Mouse (Mus musculus): Measurements from ENCODE around the gene Ces1d. TPM values are rescaled to one million over a fixed set of nuclear protein-coding genes. Genes with fewer than 3 reads are reported as not detected.
"Not testable (repeated sequence)": the region's sequence is repeated elsewhere in the genome, so short reads cannot be mapped to it uniquely, and the experiment has no call there.

Gene Ces1d
- polyA plus RNA-seq (2015; fragmentation: Nextera tagmentation; extraction: Ambion mirVana): not detected in 2 replicates

DNA sequence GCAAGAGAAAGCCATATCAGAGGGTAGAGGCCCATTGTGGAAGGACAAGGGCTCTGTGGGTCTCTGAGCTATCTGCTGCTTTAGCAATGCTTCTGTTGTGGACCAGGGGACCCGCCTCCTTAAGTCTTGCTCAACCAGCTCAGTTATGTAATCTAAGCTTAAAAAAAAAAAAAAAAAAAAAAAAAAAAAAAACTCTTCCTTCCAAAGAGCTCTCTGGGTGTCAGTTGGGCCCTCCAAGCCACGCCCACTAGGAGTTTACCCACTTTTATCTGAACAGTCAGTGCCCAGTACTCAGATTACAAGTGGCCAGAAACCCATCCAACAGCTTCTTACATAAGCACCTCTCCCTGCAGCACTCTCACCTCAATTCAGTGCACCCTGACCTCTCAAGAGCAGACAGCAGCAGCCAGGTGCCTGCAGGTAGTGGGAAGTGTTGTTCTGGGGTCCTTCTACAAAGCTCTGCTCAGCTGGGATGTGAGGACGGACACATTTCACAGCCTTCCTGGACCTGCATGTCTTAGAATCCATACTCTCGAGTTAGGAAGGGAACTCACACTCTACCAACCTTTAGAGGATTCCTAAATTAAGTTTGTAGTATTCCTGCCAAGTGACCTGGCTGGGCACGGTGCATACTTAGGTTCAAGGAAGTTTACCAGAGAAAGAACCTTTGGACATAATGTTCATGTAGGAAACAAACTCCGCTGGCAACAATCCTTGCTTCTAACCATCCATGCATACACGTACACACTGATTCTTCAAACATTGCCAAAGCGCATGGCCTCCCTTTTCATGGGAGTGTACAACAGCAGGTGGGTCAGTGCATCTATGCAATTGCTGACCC is at the start of gene Ces1d:
Gene Ces1d, minus strand, starts transcription at position 154 of the 841 bp plus-strand sequence.
- H3K4me1 ChIP-seq: no peaks in the 10 kb centered on the region
- no peaks in the 10 kb centered on the region for H3K9me3 ChIP-seq
- H3K27ac ChIP-seq (replicated peaks): no peak within 1 kb of the TSS
- no peak within 1 kb of the TSS for H3K4me2 ChIP-seq (replicated peaks)
- WGBS: 79% methylated on average over 8 of the region's 8 CpGs
- no peak within 1 kb of the TSS for H3K4me3 ChIP-seq
- no peak for ATAC-seq (replicated peaks)
- H3K36me3 ChIP-seq: no peaks in the 10 kb centered on the region
- no peak within 1 kb of the TSS for H3K9ac ChIP-seq (replicated peaks)
- no peaks in the 10 kb centered on the region for H3K27me3 ChIP-seq

DNA sequence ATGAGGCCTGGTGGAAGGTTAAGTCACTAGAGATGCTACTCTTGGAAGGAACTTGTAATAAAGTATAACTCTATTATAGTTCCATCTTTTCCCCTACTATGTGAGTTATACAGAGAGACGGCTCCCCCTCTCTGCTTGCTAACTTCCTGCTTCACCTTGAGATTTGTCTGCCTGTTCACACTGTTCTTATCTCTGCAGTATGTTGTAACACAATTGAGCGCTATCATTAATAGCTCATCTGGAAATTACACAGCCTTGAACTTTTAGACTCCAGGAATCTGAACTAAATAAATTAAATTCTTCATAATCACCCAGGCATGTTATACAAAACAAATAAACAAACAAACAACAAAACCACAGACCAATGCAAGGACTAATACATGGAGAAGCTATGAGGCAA is 48.4 kb upstream of the Ces1d start:
- Histone ChIP-seq H3K36me3 (no peaks in the 10 kb centered on the region), H3K4me3 (no peak overlapping the region), H3K9me3 (no peaks in the 10 kb centered on the region), H3K27ac (replicated peaks) (no peak overlapping the region), H3K4me1 (no peaks in the 10 kb centered on the region), H3K9ac (replicated peaks) (no peak overlapping the region), H3K4me2 (replicated peaks) (no peak overlapping the region), H3K27me3 (no peaks in the 10 kb centered on the region)
- WGBS: 90% methylated on average over 2 of the region's 2 CpGs
- no peak for ATAC-seq (replicated peaks)

GRCm38 (mm10) chr8:93239884-93240283 is 42.2 kb upstream of the Ces1d start:
- H3K36me3 ChIP-seq: no peaks in the 10 kb centered on the region
- no peak for ATAC-seq (replicated peaks)
- no peaks in the 10 kb centered on the region for H3K9me3 ChIP-seq
- H3K4me3 ChIP-seq: no peak overlapping the region
- H3K4me2 ChIP-seq (replicated peaks): no peak overlapping the region
- no peak overlapping the region for H3K9ac ChIP-seq (replicated peaks)
- no peak overlapping the region for H3K27ac ChIP-seq (replicated peaks)
- H3K27me3 ChIP-seq: no peaks in the 10 kb centered on the region
- H3K4me1 ChIP-seq: no peaks in the 10 kb centered on the region

GRCm38 (mm10) chr8:93235681-93236080 is 38.0 kb upstream of the Ces1d start:
- no peaks in the 10 kb centered on the region for H3K4me1 ChIP-seq
- WGBS: 97% methylated on average over 1 of the region's 1 CpGs
- H3K27ac ChIP-seq (replicated peaks): no peak overlapping the region

DNA sequence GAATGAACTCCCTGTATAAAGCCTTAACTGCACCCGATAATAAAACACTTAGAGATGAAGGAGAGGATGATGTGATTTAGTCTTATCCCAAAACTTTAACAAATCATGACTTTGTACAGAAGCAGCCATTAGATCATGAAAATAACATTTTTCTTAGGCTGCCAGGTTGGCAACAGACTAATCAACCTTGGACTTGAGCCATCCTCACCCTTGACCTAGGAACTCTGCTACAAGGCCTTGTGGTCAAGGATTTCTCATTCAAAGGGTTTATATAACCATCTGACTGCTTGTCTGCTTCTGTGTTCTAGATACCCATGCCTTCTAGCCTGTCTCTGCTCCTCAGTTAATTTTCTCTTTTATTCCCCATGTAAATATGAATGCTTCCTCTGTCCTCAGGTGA is 37.1 kb upstream of the Ces1d start:
- H3K36me3 ChIP-seq: no peaks in the 10 kb centered on the region
- 92% methylated on average over 1 of the region's 1 CpGs for WGBS
- H3K27ac ChIP-seq (replicated peaks): no peak overlapping the region
- H3K4me1 ChIP-seq: no peaks in the 10 kb centered on the region
- no peak overlapping the region for H3K4me3 ChIP-seq
- H3K9me3 ChIP-seq: no peaks in the 10 kb centered on the region
- no peaks in the 10 kb centered on the region for H3K27me3 ChIP-seq
- no peak overlapping the region for H3K4me2 ChIP-seq (replicated peaks)
- no peak for ATAC-seq (replicated peaks)
- no peak overlapping the region for H3K9ac ChIP-seq (replicated peaks)

More at GRCm38 (mm10) chr8:93235681-93236080, 38.0 kb upstream of the Ces1d start:
- ATAC-seq (replicated peaks): no peak
- no peak overlapping the region for H3K9ac ChIP-seq (replicated peaks)
- H3K4me3 ChIP-seq: no peak overlapping the region
- no peak overlapping the region for H3K4me2 ChIP-seq (replicated peaks)
- H3K27me3 ChIP-seq: no peaks in the 10 kb centered on the region
- no peaks in the 10 kb centered on the region for H3K36me3 ChIP-seq
- no peaks in the 10 kb centered on the region for H3K9me3 ChIP-seq

DNA sequence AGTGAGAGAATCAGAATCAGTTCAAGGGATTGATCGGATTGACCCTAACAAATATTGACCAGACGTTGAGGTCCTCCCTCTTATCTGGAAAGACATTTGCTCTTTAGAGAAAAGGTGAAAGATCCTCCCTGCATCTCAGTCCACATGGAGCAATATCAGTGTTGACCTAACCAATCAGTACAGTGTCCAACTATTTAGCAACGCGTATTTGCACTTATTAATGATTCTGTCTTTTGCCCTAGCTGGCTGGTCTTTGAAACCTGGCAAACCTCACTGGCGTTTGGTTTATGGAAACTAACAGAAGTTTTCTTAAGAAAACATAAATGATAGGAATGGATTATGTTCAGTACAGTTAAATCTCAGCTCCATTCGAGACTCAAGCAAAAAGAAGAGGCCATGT is 36.4 kb upstream of the Ces1d start:
- Histone ChIP-seq H3K4me2 (replicated peaks) (no peak overlapping the region), H3K36me3 (no peaks in the 10 kb centered on the region), H3K27ac (replicated peaks) (no peak overlapping the region), H3K9ac (replicated peaks) (no peak overlapping the region), H3K4me3 (no peak overlapping the region), H3K9me3 (no peaks in the 10 kb centered on the region), H3K27me3 (no peaks in the 10 kb centered on the region), H3K4me1 (no peaks in the 10 kb centered on the region)
- no peak for ATAC-seq (replicated peaks)
- WGBS: 90% methylated on average over 6 of the region's 6 CpGs

GRCm38 (mm10) chr8:93229446-93229845 is 31.8 kb upstream of the Ces1d start, which contains the start of gene Ces1e:
Gene Ces1e (minus strand): TSS chr8:93229619.
- Histone ChIP-seq H3K4me3 (no peak within 1 kb of the TSS), H3K9ac (replicated peaks) (no peak within 1 kb of the TSS), H3K27ac (replicated peaks) (no peak within 1 kb of the TSS), H3K4me1 (no peaks in the 10 kb centered on the region), H3K4me2 (replicated peaks) (no peak within 1 kb of the TSS), H3K9me3 (no peaks in the 10 kb centered on the region), H3K36me3 (no peaks in the 10 kb centered on the region), H3K27me3 (no peaks in the 10 kb centered on the region)
- no peak for ATAC-seq (replicated peaks)

GRCm38 (mm10) chr8:93228673-93229370 is 31.2 kb upstream of the Ces1d start:
- ATAC-seq (replicated peaks): no peak
- no peak overlapping the region for H3K9ac ChIP-seq (replicated peaks)
- H3K4me3 ChIP-seq: no peak overlapping the region
- no peaks in the 10 kb centered on the region for H3K36me3 ChIP-seq
- no peak overlapping the region for H3K27ac ChIP-seq (replicated peaks)
- no peaks in the 10 kb centered on the region for H3K4me1 ChIP-seq
- no peak overlapping the region for H3K4me2 ChIP-seq (replicated peaks)
- H3K27me3 ChIP-seq: no peaks in the 10 kb centered on the region
- H3K9me3 ChIP-seq: no peaks in the 10 kb centered on the region
- 72% methylated on average over 11 of the region's 11 CpGs for WGBS

DNA sequence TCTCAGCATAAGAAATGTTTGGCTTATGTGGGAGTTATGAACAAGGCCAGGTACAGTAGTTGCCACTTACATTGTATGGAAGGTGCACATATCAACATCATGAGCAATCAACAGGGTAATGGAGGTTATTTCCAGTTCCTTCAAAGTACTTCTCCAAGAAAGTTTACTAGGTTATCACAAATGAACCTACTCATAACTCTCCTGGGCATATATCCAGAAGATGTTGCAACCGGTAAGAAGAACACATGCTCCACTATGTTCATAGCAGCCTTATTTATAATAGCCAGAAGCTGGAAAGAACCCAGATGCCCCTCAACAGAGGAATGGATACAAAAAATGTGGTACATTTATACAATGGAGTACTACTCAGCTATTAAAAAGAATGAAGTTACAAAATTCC is 28.8 kb upstream of the Ces1d start:
- not testable (repeated sequence) for H3K36me3 ChIP-seq; H3K9ac ChIP-seq (replicated peaks); ATAC-seq (replicated peaks); H3K9me3 ChIP-seq; H3K27me3 ChIP-seq; H3K4me1 ChIP-seq; H3K27ac ChIP-seq (replicated peaks); H3K4me3 ChIP-seq; H3K4me2 ChIP-seq (replicated peaks)
- WGBS: 93% methylated on average over 1 of the region's 1 CpGs

DNA sequence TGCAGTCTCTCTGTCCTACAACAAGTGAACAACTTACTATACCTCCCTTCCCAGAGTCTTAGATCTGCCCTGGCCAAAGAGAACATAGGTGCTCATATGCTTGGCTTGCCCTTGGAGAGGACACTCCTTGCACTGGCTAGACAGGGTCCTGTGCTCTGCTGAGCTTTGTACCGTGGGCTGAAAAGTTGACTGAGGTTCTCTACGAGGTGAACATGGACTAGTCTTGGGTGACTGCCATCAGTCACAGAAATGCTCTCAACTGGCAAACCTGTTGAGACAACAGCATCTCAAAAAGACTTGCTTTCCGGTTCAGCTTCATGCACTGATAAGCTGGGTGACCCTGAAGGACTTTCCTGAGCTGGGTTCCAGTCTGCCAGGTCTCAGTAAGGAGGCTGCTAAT is 24.3 kb upstream of the Ces1d start:
- H3K9ac ChIP-seq (replicated peaks): no peak overlapping the region
- no peak overlapping the region for H3K4me3 ChIP-seq
- no peak overlapping the region for H3K27ac ChIP-seq (replicated peaks)
- 85% methylated on average over 3 of the region's 3 CpGs for WGBS
- H3K4me2 ChIP-seq (replicated peaks): no peak overlapping the region
- no peaks in the 10 kb centered on the region for H3K36me3 ChIP-seq
- no peak for ATAC-seq (replicated peaks)
- no peaks in the 10 kb centered on the region for H3K4me1 ChIP-seq
- H3K9me3 ChIP-seq: no peaks in the 10 kb centered on the region
- no peaks in the 10 kb centered on the region for H3K27me3 ChIP-seq

- ATAC-seq (replicated peaks): no peak
- Histone ChIP-seq H3K36me3 (no peaks in the 10 kb centered on the region), H3K27ac (replicated peaks) (no peak overlapping the region), H3K9me3 (no peaks in the 10 kb centered on the region), H3K9ac (replicated peaks) (no peak overlapping the region), H3K4me3 (no peak overlapping the region), H3K4me1 (no peaks in the 10 kb centered on the region), H3K4me2 (replicated peaks) (no peak overlapping the region), H3K27me3 (no peaks in the 10 kb centered on the region)
- WGBS: 89% methylated on average over 4 of the region's 4 CpGs
Measured at GRCm38 (mm10) chr8:93217867-93218266, 20.2 kb upstream of the Ces1d start.

DNA sequence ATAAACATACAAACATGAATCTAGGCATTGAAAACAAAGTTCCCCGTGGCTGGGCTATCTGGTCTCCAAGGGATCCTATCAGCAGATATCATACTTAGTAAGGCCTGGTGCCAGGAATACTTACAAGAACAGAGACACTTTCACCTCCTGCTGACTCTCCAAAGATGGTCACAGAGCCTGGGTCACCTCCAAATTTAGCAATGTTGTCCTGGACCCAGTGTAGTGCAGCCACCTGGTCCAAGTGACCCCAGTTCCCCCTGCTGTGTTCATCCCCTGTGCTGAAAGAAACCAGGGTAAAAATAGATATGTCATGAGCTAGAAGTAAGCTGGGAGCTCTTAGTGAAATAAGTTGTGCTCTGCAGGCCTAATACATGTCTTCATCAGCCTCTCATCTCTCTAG is 19.7 kb upstream of the Ces1d start:
- no peaks in the 10 kb centered on the region for H3K27me3 ChIP-seq
- no peak overlapping the region for H3K4me3 ChIP-seq
- no peaks in the 10 kb centered on the region for H3K9me3 ChIP-seq
- ATAC-seq (replicated peaks): no peak
- WGBS: 73% methylated on average over 1 of the region's 1 CpGs
- no peaks in the 10 kb centered on the region for H3K4me1 ChIP-seq
- no peaks in the 10 kb centered on the region for H3K36me3 ChIP-seq
- no peak overlapping the region for H3K4me2 ChIP-seq (replicated peaks)
- H3K27ac ChIP-seq (replicated peaks): no peak overlapping the region
- H3K9ac ChIP-seq (replicated peaks): no peak overlapping the region

All from forebrain, embryonic 15.5 days (tissue).